Mouse (Mus musculus) urinary bladder, postnatal 36 days (tissue): ENCODE data around the gene Drap1.
A peak's percentile ranks its signal among the peaks of the same experiment; 100 is the strongest.

ENCODE experiments used
- DNase-seq, 2 experiments: peaks; one replicate each; pipeline ENCODE4 v3.0.0; 2022; ENCODE audit warnings: low spot score in 2 of 2, mixed read lengths in 1 of 2

The Drap1 gene

GRCm38 (mm10) chr19:5448354-5449150 is 23.8 kb upstream of the Drap1 start:
- no peak for DNase-seq

- peak; percentile 77 for DNase-seq
Measured at GRCm38 (mm10) chr19:5447515-5448353, 23.0 kb upstream of the Drap1 start, which contains the start of gene Fosl1. TSS of gene Fosl1 (plus strand) at chr19:5447547.

GRCm38 (mm10) chr19:5445747-5446146 is 21.0 kb upstream of the Drap1 start:
- no peak for DNase-seq

GRCm38 (mm10) chr19:5444954-5445353 is 20.2 kb upstream of the Drap1 start:
- no peak for DNase-seq

- DNase-seq: no peak
Measured at GRCm38 (mm10) chr19:5444371-5444908, 19.7 kb upstream of the Drap1 start.

- DNase-seq: no peak
Measured at GRCm38 (mm10) chr19:5433951-5434350, 9.2 kb upstream of the Drap1 start.

- DNase-seq: peak; percentile 44 to 66
Measured at GRCm38 (mm10) chr19:5432992-5433852, 8.4 kb upstream of the Drap1 start.

- no peak for DNase-seq
Measured at GRCm38 (mm10) chr19:5431911-5432464, 7.2 kb upstream of the Drap1 start.

- no peak for DNase-seq
Measured at GRCm38 (mm10) chr19:5430408-5430807, 5.6 kb upstream of the Drap1 start.

GRCm38 (mm10) chr19:5429806-5430205 is 5.0 kb upstream of the Drap1 start:
- peak in 1 of 2 experiments; percentile 80 for DNase-seq

- DNase-seq: no peak
Measured at GRCm38 (mm10) chr19:5429219-5429618, 4.4 kb upstream of the Drap1 start.

- DNase-seq: no peak
Measured at GRCm38 (mm10) chr19:5428083-5428482, 3.3 kb upstream of the Drap1 start.

GRCm38 (mm10) chr19:5426640-5427290 is 2.0 kb upstream of the Drap1 start:
- no peak for DNase-seq

- no peak for DNase-seq
Measured at GRCm38 (mm10) chr19:5425906-5426565, 1.3 kb upstream of the Drap1 start.

- DNase-seq: peak; percentile 69 to 72
Measured at GRCm38 (mm10) chr19:5424092-5424781, 542 bp downstream of the Drap1 start.

GRCm38 (mm10) chr19:5423561-5423960 is 1.2 kb downstream of the Drap1 start:
- no peak for DNase-seq

- DNase-seq: no peak
Measured at GRCm38 (mm10) chr19:5422895-5423443, 1.8 kb downstream of the Drap1 start.

- DNase-seq: no peak
Measured at GRCm38 (mm10) chr19:5422267-5422666, 2.5 kb downstream of the Drap1 start.

GRCm38 (mm10) chr19:5421784-5422183 is 3.0 kb downstream of the Drap1 start:
- no peak for DNase-seq
